Mouse (Mus musculus): ENCODE data around the gene Cat. TPM values are rescaled to one million over a fixed set of nuclear protein-coding genes. Genes with fewer than 3 reads are reported as not detected.
A peak's percentile ranks its signal among the peaks of the same experiment; 100 is the strongest.

Cat gene
- total RNA-seq, 2 experiments from 2014 or later: 73.9 to 93.8 TPM

GRCm38 (mm10) chr2:103478326-103478725 lies 6.6 kb downstream of the Cat start:
- no peak for DNase-seq

DNA sequence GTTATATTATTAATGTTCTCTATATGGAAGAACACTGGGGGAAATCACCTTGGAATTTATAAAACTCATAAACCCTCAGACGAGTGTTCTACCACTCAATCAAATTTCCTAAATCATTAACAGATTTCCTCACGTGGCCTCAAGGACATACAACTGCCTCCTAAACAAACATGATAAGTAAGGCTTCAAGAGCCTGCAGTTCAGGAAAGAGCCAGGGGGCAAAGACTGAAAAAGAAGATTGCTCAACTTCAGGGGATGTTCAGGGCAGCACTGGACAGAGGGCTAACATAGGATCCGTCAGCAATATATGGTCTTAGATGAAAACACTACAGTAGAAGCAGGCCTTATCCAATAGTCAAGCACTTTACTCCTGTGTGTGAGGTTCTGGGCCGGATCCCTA lies 7.5 kb downstream of the Cat start:
- no peak for DNase-seq

DNA sequence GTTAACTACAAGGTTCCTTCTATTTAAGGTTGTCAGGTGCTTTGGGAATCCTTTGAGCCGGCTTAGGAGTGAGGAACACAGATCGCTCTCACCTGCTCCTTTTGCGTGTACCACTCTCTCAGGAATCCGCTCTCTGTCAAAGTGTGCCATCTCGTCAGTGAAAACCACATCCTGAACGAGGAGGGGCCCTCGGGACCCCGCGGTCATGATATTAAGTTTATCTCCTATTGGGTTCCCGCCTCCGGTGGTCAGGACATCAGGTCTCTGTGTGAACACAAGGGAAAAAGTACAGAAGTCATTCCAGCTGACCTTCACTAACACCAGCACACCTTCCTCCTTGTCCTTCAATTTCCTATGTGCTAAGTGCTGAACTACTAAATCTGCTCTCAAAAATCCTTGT lies 8.3 kb downstream of the Cat start:
- no peak for DNase-seq

DNA sequence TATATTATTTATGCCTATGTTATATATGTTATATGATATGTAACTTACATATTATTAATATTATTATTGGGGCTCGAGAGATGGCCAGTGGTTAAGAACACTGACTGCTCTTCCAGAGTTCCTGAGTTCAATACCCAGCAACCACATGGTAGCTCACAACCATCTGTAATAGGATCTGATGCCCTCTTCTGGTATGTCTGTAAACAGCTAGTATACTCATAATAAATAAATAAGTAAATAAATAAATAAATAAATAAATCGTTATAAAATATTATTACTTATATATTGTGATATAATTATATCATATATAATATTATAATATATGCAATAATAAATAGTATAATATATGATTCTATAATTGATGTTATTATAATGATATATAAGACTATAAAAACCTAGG lies 8.8 kb downstream of the Cat start:
- no peak for DNase-seq

DNA sequence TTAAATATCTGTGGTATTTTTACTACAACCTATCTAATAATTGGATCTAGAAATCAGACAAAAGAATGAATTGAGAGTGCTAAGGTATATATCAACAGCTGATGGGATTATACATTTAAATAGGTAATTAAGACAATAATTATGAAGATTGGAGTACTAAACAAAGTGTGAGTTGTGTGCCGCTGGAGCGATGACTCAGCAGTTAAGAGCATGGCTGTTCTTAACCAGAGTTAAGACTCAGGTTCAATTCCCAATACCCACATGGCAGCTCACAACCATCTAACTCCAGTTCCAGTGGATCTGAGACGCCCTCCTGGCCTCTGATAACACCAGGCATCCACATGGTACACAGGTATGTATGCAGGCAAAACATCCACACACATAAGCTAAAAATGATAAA lies 11.6 kb downstream of the Cat start:
- DNase-seq: no peak

DNA sequence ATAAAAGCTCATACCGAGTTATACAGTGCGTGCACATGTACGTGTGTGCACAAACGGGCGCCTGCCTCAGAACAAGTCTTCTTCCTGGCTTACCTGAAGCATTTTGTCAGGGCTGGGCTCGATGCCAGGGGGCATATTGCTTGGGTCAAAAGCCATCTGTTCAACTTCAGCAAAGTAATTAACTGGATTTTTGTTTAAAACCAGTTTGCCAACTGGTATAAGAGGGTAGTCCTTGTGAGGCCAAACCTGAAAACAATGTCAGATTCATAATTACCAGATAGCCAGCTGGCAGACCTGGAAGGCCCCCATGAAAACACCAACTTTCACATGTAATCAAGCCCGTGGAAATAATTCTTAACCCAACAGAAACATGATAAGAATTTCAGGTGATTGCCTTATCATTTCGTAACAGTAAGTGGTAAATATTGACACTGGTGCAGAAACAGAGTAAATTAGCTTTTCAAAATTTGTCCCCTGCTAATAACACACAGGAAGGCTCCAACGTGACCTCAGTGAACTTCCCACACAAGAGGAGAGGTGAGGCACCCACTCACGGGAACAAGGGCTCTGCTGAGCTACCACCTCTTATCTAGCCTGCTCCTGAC lies 17.9 kb downstream of the Cat start:
- no peak for DNase-seq

- no peak for DNase-seq
Measured at GRCm38 (mm10) chr2:103466272-103466671, 18.7 kb downstream of the Cat start.

GRCm38 (mm10) chr2:103465429-103465828 lies 19.5 kb downstream of the Cat start:
- DNase-seq: no peak

GRCm38 (mm10) chr2:103464524-103464923 lies 20.4 kb downstream of the Cat start:
- DNase-seq: no peak

GRCm38 (mm10) chr2:103462746-103463145 lies 22.2 kb downstream of the Cat start:
- DNase-seq: no peak

DNA sequence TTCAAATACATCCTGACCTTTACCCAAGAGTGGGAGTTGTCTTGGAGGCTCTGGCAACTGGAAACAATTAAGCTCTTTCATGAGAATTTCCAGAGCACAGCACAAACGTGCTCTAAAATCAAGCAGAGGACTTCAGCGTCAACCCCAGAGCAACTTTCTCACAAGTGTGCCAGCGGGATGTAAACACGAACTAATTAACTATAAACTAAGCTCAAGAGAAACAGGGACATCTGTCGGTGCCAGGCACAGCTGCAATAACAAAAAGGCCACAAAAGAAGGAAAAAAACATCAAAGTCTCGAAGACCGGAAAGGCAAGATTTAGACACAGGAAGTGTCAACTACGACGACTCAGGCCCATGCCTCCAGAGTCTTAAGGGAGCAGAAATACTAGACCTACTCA lies 23.2 kb downstream of the Cat start:
- no peak for DNase-seq

DNA sequence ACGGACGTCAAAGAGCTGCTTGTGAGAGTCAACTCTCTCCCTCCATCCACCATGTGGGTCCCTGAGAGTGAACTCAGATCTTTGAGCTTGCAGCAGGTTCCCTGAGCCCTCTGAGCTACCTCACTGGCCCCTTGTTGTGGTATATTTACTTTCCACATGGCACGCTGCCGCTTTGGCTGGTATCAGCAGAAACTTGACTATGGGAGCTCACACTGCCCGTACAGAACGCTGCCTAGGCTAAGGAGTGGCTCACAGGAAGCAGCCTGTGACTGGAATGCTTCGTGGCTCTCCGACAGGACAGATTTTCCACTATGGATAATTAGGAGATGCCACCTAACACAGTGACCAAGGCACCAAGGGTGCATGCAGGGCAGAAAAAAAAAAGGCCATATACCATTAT lies 23.8 kb downstream of the Cat start:
- DNase-seq: no peak

GRCm38 (mm10) chr2:103459069-103459468 lies 25.9 kb downstream of the Cat start:
- DNase-seq: no peak

DNA sequence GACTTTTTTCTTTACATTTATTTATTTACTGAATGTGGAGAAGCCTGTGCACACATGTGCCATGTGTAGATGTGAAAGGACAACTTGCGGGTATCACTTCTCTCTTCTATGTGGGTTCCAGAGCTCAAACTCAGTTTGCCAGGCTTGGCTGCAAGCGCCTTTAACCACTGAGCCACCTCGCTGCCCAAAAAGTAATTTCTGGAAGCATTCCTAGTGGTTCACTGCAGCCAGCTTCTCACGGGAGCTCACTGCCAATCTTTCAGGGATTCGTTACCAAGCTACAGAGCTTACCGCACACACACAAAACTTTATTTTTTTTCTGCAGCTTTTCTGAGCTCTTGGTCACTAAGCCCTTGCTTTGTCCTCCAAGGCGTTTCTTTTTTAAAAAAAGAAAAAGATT lies 27.3 kb downstream of the Cat start:
- no peak for DNase-seq

- no peak for DNase-seq
Measured at GRCm38 (mm10) chr2:103457048-103457447, 27.9 kb downstream of the Cat start.

- DNase-seq: peak; percentile 83
Measured at GRCm38 (mm10) chr2:103456646-103457045, 28.3 kb downstream of the Cat start.

DNA sequence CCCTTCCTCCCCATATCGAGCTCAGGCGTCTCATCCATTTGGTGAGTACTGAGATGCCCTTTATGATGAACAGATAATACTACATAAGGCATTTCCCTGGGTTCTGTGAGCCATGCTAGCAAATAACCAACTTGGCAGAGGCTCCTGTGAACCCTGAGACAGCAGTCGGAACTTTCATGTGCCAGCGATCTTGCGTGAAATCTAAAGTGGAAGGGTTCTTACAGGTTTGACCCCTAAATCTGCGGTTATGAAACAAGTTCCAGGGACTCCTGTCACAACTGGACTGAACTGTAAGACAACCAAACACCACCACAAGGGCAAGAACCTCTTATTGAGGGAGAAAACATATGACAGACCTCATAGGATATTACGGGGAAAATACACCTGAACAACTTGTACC lies 29.2 kb downstream of the Cat start:
- no peak for DNase-seq

DNA sequence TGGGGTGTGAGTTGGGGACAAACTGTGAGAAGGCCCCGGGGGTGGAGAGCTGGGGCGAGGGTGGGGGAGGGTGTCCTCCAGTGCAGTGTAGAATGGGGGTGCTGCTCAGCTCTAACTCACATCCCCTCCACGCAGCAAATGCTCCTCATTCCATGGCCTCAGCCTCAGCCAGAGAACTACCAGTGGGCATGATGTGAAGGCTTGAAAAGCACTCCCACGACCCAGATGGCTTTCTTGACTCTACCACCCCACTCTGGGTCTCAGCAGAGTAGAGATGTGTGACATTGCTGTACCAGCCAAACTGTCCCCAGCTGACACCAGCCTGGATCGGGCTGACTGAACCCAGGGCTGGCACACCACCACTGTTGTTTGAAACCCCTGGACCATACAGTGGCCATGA lies 32.4 kb downstream of the Cat start:
- DNase-seq: no peak

DNA sequence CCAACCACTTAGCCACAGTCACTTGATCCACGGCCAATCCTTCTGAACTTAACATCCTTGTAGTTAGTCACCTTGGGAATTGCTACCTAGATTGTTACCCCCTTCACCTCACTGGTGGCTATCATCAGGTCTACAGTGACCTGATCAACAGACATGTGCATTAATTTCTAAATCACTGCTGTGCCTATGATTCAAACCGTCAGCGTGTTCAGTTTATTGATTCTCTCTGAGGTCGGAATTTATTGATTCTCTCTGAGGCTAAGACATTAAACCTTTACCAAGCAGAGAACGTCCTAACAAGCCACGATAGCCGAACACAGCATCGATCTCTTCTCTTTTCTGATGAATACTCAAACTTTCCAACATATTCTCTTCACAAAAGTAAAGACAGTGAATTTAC lies 34.7 kb downstream of the Cat start:
- DNase-seq: no peak

GRCm38 (mm10) chr2:103449813-103450212 lies 35.1 kb downstream of the Cat start:
- DNase-seq: no peak

DNA sequence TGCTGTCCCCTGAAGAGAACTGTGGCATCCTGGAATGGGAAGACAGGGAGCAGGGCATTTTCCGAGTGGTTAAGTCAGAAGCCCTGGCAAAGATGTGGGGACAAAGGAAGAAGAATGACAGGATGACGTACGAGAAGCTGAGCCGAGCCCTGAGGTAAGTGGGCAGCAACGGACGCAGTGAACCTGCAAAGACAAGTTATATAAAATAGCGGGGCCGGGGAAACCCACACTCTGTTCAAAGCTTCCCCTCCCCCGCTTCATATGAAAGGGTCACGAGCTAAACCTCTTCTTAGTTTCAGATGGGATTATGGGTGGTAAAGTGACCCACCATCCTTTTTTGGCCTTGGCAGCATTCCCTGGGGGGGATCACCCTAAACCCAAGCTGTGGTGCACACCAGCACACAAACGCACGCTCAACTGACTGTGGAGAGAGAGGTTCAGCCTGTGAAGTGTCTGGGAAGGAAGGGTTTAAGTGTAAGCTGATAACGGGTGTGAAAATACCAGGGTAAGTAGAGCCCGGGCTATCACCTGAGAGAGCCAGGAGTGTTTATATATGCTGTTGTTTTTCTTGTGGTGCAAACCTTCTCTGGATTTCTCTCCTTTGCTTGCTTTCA lies 35.9 kb downstream of the Cat start:
- DNase-seq: no peak

- no peak for DNase-seq
Measured at GRCm38 (mm10) chr2:103446326-103446725, 38.6 kb downstream of the Cat start.

DNA sequence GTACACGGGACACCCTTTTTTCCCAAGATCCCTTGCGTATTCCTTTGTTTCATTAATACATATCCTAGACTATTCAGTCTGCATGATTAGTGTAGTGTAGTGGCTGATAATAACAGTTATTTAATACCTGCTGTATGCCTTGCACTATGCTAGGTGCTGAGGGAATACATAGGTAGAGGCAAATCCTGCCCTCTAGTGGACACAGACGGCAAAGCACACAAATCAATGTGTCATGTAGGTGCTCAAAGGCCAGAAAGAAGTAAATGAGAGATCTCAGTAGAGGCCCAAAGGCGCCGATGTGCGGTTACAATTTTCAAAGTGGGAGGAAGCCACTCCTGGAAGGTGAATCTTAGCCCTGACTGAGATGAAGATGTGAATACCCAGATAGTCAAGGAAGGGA lies 39.2 kb downstream of the Cat start:
- DNase-seq: peak; percentile 38

DNA sequence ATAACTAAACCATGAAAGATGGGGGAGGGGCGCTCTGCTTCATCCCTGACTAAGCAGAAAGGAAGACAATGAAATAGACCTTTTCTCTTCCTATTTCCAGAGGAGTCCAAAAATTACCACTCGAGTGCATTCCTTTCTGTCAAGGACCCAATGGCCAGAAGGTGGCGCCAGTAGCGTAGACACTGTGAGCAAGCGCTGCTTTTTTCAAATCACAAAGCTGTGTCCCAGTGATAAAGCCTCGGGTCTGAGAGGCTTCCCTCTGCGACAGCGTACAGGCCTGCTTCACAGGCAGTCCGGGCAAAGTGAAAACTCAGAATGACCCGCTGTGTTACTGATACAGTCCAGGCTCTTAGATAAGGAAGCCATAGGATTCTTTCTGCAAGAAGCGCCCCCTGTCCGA lies 45.2 kb downstream of the Cat start:
- DNase-seq: peak; percentile 84
